ENCODE assay signal across 15 mouse cellular contexts in genomic region chr14:77180753-77181374, GRCm38 (mm10). TPM values are rescaled to one million over a fixed set of nuclear protein-coding genes. Genes with fewer than 3 reads are reported as not detected.
DNase-seq lines count a peak whose midpoint lies in the region; ATAC-seq and TF ChIP-seq lines count a peak whose summit lies in the region.
"Had no signal": no experiment of that assay in that cellular context is flagged by ENCODE, and none has a peak within 500 bp of the region (broad histone marks: within the 10 kb centered on the region; RNA-seq: fewer than 3 reads in every experiment).

No protein-coding gene starts in this region.

- H3K27me3 ChIP-seq in heart, embryonic 12.5 days (replicated peaks): no peaks in the 10 kb centered on the region
- H3K27me3 ChIP-seq in lung, embryonic 16.5 days (ENCODE audit: control insufficient read depth, insufficient read depth, low read depth, low read length): no peaks in the 10 kb centered on the region
- H3K27me3 ChIP-seq: hindbrain, embryonic 13.5 days; liver, embryonic 15.5 days; midbrain, embryonic 15.5 days; neural tube, embryonic 13.5 days had no signal

- ATAC-seq in heart, embryonic 12.5 days (ENCODE audit: insufficient number of reproducible peaks, low FRiP score): no peak
- peak; percentile 80 for ATAC-seq in lung, embryonic 16.5 days (ENCODE audit: low read depth)
- ATAC-seq: midbrain, embryonic 15.5 days had no signal

- H3K36me3 ChIP-seq in heart, embryonic 12.5 days: no peaks in the 10 kb centered on the region
- H3K36me3 ChIP-seq in lung, embryonic 16.5 days (ENCODE audit: control insufficient read depth, insufficient read depth, low read length): no peaks in the 10 kb centered on the region
- H3K36me3 ChIP-seq: forebrain, embryonic 10.5 days; hindbrain, embryonic 13.5 days; liver, embryonic 15.5 days; midbrain, embryonic 15.5 days; neural tube, embryonic 13.5 days had no signal

- H3K4me1 ChIP-seq in heart, embryonic 12.5 days (replicated peaks): peaks cover 3% of the 10 kb centered on the region
- H3K4me1 ChIP-seq in lung, embryonic 16.5 days (replicated peaks; ENCODE audit: control insufficient read depth, insufficient read depth, low read length): peaks cover 4% of the 10 kb centered on the region
- H3K4me1 ChIP-seq: forebrain, embryonic 10.5 days; liver, embryonic 15.5 days had no signal

- H3K4me2 ChIP-seq in heart, embryonic 12.5 days: no peak overlapping the region
- H3K4me2 ChIP-seq in lung, embryonic 16.5 days (ENCODE audit: low read depth, low read length): no peak overlapping the region
- H3K4me2 ChIP-seq: hindbrain, embryonic 13.5 days; liver, embryonic 15.5 days; midbrain, embryonic 15.5 days; neural tube, embryonic 13.5 days had no signal

- 52% methylated on average over 13 of the region's 13 CpGs for WGBS in heart, embryonic 12.5 days
- 44% methylated on average over 13 of the region's 13 CpGs for WGBS in lung, embryonic 16.5 days

- H3K9me3 ChIP-seq in heart, embryonic 12.5 days (replicated peaks): no peaks in the 10 kb centered on the region
- no peaks in the 10 kb centered on the region for H3K9me3 ChIP-seq in lung, embryonic 16.5 days (ENCODE audit: control insufficient read depth, low read length)
- H3K9me3 ChIP-seq: forebrain, embryonic 10.5 days; hindbrain, embryonic 13.5 days; liver, embryonic 15.5 days; midbrain, embryonic 15.5 days; neural tube, embryonic 13.5 days had no signal

- no peak overlapping the region for H3K4me3 ChIP-seq in heart, embryonic 12.5 days
- H3K4me3 ChIP-seq in lung, embryonic 16.5 days (ENCODE audit: low read length): no peak overlapping the region
- H3K4me3 ChIP-seq in gastrocnemius, adult 2 months: peak overlapping the region; percentile 32
- H3K4me3 ChIP-seq: forebrain, embryonic 10.5 days; hindbrain, embryonic 13.5 days; liver, embryonic 15.5 days; midbrain, embryonic 15.5 days; neural tube, embryonic 13.5 days had no signal

- peak; percentile 31 for DNase-seq in heart, adult 8-10 months (ENCODE audit: low spot score)
- no peak for DNase-seq in lung, postnatal 14 days
- DNase-seq in gastrocnemius, adult 2 months: peak; percentile 37
- peak; percentile 52 for DNase-seq in skeletal muscle tissue, adult 2 months (ENCODE audit: low read depth, low spot score)
- DNase-seq in adrenal gland, postnatal 4 days (ENCODE audit: low spot score in 2 of 2): no peak
- no peak for DNase-seq in Muller cell, postnatal 12 days (ENCODE audit: inconsistent ontology term)
- DNase-seq: adrenal gland, adult 2 months; retina, postnatal 1 day had no signal

- H3K9ac ChIP-seq in heart, embryonic 12.5 days: no peak overlapping the region
- H3K9ac ChIP-seq in lung, embryonic 16.5 days (ENCODE audit: low read length): no peak overlapping the region
- H3K9ac ChIP-seq: hindbrain, embryonic 13.5 days; liver, embryonic 15.5 days; midbrain, embryonic 15.5 days; neural tube, embryonic 13.5 days had no signal

- H3K27ac ChIP-seq in heart, embryonic 12.5 days (ENCODE audit: poor library complexity, severe bottlenecking): no peak overlapping the region
- no peak overlapping the region for H3K27ac ChIP-seq in lung, embryonic 16.5 days (ENCODE audit: low read length)
- peak overlapping the region; percentile 43 for H3K27ac ChIP-seq in gastrocnemius, adult 2 months
- H3K27ac ChIP-seq: forebrain, embryonic 10.5 days; hindbrain, embryonic 13.5 days; liver, embryonic 15.5 days; midbrain, embryonic 15.5 days; neural tube, embryonic 13.5 days had no signal

- TF ChIP-seq CTCF in gastrocnemius, adult 2 months (IDR thresholded peaks at IDR 0.05): no peak

- intact Hi-C loops in gastrocnemius, adult 2 months (cut with DNase I): no loop called here

RNA-seq across cellular contexts. Expression of gene Enox1, which starts 24.3 kb away (rescaled TPM):
- 1 to 10 TPM in 1 of 4 experiments, under 1 TPM in 3; 0.50 to 1.4 (median 0.59) TPM for total RNA-seq in heart, adult 8-10 months (2022)
- polyA plus RNA-seq in heart, embryonic 12.5 days (2016; fragmentation: Nextera tagmentation; extraction: Ambion mirVana): 3.2 and 4.5 TPM in 2 replicates
- polyA plus RNA-seq in lung, embryonic 16.5 days (2015; fragmentation: Nextera tagmentation; extraction: Ambion mirVana): 2.4 TPM in 2 replicates
- 1 to 10 TPM in 1 of 2 experiments, under 1 TPM in 1; 0.48 to 1.1 TPM for total RNA-seq in gastrocnemius, adult 2 months (2021)
- 10 to 100 TPM; 12.8 to 13.4 TPM for total RNA-seq in adrenal gland, postnatal 4 days (2021)

Comparison
In these comparisons a context has a peak if more than half of its experiments do, and no peak if none do; other contexts are left out.
1. DNase-seq: peak in heart, adult 8-10 months (single experiment), gastrocnemius, adult 2 months (single experiment) and skeletal muscle tissue, adult 2 months (single experiment); none in lung, postnatal 14 days (single experiment), adrenal gland, postnatal 4 days (0 of 2) and Muller cell, postnatal 12 days (single experiment).
2. RNA of gene Enox1, which starts 24.3 kb away (total RNA-seq): 12.8 to 13.4 TPM in adrenal gland, postnatal 4 days; 0.48 to 1.1 TPM in gastrocnemius, adult 2 months and 0.50 to 1.4 TPM in heart, adult 8-10 months; every median in the first group is over 4 times any median in the second.